Mouse (Mus musculus): ENCODE measurements around the gene Thoc7.

- TF ChIP-seq CTCF (IDR thresholded peaks at IDR 0.05; ENCODE audit: insufficient read depth, low read length) (no peak), POLR2A (IDR thresholded peaks at IDR 0.05; ENCODE audit: borderline replicate concordance, extremely low read depth, low read depth, low read length) (no peak)
Measured at GRCm38 (mm10) chr14:14002771-14003170, 41.1 kb upstream of the Thoc7 start.

Measured in lung, adult 2 months (tissue).